Mouse (Mus musculus) thymus, postnatal 36 days (tissue): Measurements from ENCODE around the gene Olfr56.
"Not testable (repeated sequence)": the region's sequence is repeated elsewhere in the genome, so short reads cannot be mapped to it uniquely, and the experiment has no call there.

ENCODE experiments used
- DNase-seq, 2 experiments: peaks; one replicate each; pipeline ENCODE4 v3.0.0; 2022; ENCODE audit warnings: mixed read lengths in 2 of 2

The Olfr56 gene

DNA sequence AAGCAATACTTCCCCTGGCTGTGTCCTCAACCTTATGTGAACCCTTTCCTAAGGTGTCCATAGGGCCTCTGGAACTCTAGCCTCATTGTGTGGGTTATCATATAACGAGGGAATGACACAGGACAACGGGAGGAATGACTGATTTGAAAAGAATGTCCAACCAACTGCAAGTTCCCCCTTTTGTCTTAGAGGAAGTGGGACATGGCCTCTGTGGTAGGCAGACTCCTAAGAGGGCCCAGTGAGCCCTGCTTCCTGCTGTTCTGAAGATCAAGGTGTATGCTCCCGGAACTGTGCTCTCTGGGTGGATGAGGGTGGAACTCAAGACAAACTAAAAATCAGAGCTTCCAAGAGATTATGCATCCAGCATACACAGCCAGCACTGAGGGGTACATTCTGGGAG is 81.4 kb downstream of the Olfr56 start:
- not testable (repeated sequence) for DNase-seq

- DNase-seq = not testable (repeated sequence)
Observed at GRCm38 (mm10) chr11:49061865-49062264, 83.2 kb downstream of the Olfr56 start.

- DNase-seq = peak in 1 of 2 experiments; percentile 7
Observed at GRCm38 (mm10) chr11:49063713-49064469, 85.2 kb downstream of the Olfr56 start, which contains the start of gene Tgtp2. Gene Tgtp2 (minus strand): TSS chr11:49064206.

- DNase-seq = no peak
Observed at GRCm38 (mm10) chr11:49068358-49068757, 89.7 kb downstream of the Olfr56 start.

- DNase-seq = not testable (repeated sequence)
Observed at GRCm38 (mm10) chr11:49076001-49076757, 97.5 kb downstream of the Olfr56 start, which contains the start of gene Ifi47. Gene Ifi47 (plus strand): TSS chr11:49076587.

GRCm38 (mm10) chr11:49077012-49077411 is 98.3 kb downstream of the Olfr56 start:
- no peak for DNase-seq

DNA sequence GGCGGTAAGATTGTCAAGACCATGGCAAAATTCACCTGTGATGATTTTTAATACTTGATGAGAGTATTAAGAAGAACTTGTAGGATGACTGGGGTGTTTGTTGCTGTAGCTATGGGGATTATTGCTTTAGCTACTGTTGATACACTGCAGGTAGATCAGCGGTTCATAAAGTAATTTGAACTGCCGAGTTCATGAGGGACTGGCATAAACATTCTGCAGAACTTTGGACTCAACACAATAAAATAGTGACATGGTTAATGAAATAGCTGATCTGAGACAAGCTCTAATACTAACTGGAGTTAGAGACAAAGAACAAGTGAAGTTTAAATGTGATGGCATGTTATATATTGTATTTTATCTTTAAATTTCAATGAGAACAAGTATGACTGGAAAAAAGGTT is 100.0 kb downstream of the Olfr56 start:
- DNase-seq = no peak

DNA sequence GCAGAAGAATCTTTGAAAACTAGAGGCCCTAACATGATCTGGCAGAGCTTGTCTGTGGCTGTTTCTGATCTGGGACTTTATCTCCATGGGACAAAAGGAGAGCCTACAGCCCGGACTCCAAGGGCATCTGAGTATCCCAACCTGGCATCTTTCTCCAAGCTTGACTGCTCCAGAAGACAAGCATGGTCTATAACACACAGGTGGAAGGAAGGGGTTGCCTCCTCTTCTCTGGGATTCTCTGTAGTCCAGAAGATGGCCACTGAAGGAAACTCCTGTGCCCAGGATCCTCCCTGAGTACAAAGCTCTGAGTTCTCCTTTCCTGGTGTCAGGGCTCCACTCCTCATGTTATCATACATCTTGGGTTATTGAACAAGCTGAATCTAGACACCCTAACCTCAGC is 101.9 kb downstream of the Olfr56 start:
- no peak for DNase-seq

DNA sequence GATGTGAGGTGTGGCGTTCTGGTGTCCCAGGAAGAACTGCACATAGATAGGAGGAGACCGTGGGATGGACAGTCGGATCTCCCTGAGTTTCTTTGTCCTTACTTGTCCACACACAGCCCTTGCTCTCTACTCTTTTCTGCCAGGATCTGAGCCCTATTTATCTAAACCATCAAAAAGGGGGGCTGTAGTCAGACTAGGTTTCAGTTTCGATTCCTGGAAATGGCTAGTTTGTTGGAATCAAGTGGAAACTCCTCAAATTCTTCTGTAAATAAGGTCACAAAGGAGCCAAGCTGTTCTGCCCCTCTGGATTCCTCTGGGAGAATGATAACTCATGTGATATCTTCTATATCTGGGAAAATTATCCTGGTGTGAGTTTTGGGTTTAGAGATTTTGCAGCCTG is 102.7 kb downstream of the Olfr56 start:
- no peak for DNase-seq

DNA sequence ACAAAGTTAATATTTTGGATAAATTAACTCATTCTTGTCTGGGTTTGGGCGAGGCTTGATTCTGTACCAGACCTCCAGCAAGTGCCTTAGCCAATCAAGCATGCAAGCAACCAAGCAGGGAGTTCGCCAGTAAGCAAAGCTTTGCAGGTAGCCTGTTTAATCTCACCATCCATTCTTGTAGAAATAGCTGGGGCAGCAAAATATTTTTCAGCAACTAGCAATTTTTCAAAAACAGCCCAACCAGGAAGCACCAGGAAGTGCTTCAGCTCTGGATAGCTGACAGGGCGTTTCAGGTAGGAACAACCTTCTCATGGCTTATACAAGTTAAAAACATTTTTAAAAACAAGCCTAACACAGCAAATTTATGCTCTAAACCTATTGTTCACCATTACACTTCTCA is 103.2 kb downstream of the Olfr56 start:
- no peak for DNase-seq

- no peak for DNase-seq
Observed at GRCm38 (mm10) chr11:49083146-49083545, 104.5 kb downstream of the Olfr56 start.

- no peak for DNase-seq
Observed at GRCm38 (mm10) chr11:49083808-49084207, 105.1 kb downstream of the Olfr56 start.

GRCm38 (mm10) chr11:49084385-49084784 is 105.7 kb downstream of the Olfr56 start:
- no peak for DNase-seq

DNA sequence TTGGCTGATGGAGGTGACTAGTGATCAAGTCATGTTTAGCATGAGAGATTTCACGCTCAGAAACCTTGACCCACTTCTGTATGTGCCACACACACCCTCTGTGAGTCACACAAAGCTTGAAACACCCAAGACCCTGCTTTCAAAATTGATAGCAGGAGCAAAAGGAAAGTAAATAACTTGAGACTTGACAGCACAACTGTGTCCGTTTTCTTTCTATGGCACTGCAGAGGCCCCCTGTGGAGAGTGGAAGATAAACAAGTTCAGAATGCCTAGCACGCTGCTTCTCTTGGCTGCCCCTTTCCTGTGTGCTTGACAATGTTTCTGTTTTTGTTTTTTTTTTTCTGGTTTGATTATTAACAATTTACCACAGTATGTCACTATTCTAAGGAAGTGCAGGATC is 106.2 kb downstream of the Olfr56 start:
- peak; percentile 51 to 55 for DNase-seq

DNA sequence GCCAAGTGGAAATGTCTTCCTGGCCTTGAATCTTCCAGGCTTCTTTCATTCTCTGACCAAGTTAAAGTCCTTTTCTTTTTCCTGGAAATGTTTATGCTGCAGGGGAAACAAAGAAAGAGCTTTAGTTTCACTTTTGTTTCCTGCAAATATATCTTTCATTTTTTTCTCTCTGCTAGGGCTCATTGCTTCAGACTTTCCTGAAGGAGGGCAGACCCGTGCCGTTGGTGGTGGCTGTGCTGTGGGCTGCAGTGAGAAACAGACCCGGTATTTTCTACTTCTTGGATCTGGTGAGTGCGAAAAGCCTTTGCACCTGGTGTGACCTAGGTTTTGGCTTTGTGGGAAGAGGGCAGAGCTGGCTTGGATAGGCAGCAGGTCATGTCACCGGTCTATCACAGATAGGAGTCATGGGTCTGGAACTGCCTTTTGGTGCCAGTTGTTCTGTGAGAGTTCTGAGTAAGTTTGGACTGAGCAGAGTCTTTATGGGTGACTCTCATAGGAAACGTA is 108.2 kb downstream of the Olfr56 start:
- peak; percentile 52 to 59 for DNase-seq

GRCm38 (mm10) chr11:49087830-49088616 is 109.3 kb downstream of the Olfr56 start:
- peak; percentile 72 to 83 for DNase-seq

- no peak for DNase-seq
Observed at GRCm38 (mm10) chr11:49088990-49089652, 110.4 kb downstream of the Olfr56 start.

DNA sequence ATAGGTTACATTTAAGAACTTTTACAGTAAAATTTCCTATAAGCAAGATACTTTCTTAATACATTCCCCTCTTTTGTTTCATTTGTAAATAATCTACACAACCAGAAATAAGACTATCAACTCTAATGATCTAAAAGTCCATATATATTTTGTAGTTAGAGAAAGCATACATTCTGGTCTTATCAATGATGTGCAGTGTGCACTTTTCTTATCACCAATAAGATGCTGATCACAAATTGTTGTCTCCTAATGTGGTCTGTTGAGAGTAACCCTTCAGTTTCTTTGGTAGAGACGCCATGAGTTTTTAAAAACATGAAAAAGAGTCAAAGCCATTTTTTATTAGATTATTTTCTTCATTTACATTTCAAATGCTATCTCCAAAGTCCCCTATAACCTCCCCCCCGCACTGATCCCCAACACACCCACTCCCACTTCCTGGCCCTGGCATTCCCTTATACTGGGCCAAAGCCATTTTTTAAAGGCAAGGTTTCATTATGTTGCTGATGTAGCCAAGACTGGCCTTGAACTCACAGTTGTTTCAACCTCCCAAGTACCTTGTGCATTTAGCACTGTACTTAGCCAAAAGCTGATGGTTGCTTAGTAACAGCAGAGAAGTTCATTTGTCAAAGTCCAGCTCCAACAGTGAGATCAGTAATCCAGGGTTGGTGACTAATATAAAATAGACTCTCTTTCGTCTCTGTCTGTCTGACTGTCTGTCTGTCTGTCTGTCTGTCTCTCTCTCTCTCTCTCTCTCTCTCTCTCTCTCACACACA is 111.2 kb downstream of the Olfr56 start:
- no peak for DNase-seq

DNA sequence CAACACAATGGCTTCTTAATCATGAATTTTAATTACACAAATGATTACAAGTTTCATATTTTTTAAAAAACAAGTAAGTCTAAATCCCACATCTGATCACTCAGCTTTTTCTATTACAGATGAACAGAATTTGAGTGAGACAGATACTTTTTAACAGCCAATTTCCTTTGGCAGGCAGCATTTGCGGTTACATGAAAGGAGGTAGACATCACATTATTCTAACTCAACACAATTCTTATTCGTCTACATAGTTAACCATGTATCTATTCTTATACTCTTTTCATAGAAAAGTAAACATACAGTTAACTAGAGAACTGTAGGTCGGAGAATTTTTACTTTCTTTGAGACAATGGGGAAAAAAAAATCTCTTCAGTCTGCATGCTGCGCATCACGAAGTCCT is 111.9 kb downstream of the Olfr56 start:
- DNase-seq = no peak

DNA sequence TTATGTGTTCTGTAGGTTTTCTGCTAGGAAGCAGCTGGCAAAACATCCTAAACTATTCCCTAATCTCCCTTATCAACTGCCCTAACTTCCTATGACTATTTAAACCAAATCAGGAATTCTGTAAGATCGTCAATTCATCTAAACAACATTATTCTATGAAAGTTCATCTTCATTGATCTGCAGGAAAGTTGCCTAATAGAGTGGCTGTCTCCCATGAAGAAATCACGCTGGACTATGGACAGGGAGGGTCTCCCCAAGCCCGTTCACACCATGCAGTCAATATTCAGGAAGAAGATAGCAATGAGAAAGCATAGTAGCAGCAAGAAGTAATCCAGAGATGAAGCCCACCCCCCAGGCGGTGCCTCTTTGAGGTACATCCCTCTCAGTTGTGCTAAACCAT is 112.5 kb downstream of the Olfr56 start:
- no peak for DNase-seq

GRCm38 (mm10) chr11:49092053-49092586 is 113.4 kb downstream of the Olfr56 start:
- peak in 1 of 2 experiments; percentile 42 for DNase-seq
